Mouse (Mus musculus): ENCODE results near the gene Snx30.

Gene Snx30

DNA sequence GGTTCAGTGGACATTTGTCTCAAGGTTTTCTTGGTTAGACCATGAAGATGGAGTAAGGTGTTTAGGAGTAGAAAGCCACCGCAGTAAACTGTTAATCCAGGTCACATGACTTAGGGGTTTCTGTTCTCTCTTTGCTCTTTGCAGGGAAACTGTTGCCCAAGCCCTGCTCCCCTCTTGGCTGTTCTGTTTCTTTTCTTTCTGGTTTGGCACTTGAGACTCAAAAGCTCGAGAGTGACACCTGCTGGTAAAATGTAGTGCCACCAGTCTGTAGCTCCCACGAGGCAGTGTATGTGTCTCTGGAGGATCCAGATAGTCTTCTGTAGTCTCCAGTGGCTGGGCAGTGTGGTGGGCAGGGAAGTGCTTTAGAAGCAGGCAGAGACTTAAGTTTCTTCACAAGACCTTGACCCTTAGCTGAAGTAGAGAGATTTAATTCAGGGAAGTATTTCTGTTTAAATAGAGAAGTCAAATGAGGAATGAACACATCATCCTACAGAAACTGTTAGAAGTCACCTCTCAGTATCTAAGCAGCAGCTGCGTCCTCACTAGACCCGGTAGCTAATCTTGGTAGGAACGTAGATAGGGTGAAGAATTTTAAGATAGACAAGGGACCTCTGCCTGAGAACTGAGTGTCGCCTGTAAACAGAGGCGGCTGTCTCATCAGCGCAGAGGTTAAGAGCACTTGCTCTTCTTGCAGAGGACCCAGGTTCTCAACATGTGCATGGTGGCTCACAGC lies 65.4 kb downstream of the Snx30 start:
- peak; percentile 91 for DNase-seq (ENCODE audit: low spot score in 2 of 2)

DNA sequence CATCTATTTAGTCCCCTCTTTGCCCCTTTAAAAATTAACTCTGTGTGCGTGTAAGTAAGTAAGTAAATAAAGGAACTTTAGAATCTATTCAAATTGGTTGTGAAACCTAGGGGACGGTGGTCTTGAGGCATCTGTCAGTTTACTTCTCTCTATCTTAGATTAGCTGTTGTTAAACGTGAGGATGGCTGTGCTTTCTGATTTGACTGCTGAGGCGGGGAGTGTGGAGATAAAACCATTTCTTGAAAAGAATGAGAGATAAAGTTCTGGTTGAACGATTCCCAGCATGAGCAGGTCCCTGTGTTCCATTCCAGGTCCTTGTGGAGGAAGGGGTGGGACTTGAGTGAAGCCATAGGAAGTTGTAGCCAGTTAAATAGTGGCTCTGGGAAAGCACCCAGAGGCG lies 67.6 kb downstream of the Snx30 start:
- no peak for DNase-seq (ENCODE audit: low spot score in 2 of 2)

DNA sequence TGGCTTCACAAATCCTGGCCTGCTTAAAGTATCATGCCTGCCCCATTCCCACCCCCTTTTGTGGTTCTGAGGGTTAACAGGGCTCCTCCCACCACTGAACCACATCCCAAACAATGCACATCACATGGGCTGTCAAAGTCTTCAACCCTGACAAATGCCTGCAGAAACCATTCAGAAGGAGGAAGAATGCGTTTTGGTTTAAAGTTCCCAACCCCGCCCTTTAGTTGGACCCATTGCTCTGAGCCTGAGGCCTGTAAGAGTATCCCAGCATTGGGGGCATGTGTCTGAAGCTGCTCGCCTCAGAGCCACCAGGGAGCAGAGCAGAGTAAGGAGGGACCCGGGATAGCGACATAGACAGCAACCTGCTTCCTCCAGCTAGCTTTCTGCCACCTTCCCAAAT lies 68.2 kb downstream of the Snx30 start:
- no peak for DNase-seq (ENCODE audit: low spot score in 2 of 2)

DNA sequence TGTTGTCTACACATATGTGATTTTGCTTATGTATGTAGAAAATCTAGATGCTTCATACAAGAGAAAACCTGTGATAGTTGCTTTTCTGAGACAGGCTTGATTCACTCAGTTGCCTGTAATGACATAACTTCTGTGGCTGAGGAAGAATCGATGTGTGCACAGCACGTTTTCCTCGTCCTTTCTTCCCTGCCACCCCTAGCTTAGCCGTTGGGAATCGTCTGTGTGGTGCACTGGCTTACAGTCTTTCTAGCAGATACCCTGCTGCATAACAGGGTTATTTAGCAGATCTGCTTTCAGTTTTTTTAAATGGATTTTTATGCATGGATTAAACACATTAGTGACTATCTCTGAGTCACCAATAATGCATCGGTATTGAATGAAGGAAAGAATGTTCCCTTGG lies 70.9 kb downstream of the Snx30 start:
- no peak for DNase-seq (ENCODE audit: low spot score in 2 of 2)

DNA sequence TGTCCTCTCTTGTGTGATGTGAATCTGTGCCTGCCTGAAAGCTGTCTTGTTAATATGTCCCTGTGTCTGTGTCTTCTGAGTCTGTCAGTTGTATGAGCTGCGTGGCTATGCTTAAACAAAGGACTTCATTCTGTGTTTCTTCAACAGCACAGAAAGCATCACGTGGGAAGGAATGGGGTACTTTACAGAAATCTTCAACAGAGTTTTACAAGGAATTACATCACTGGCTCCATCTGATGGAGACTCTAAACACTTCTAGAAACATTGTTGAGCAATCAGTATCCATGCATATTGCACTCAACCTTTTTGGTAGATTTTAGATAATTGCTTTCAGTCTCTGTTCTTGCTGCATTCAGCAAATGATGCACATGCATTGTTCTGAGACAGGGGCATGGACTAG lies 71.4 kb downstream of the Snx30 start:
- DNase-seq (ENCODE audit: low spot score in 2 of 2), result no peak

DNA sequence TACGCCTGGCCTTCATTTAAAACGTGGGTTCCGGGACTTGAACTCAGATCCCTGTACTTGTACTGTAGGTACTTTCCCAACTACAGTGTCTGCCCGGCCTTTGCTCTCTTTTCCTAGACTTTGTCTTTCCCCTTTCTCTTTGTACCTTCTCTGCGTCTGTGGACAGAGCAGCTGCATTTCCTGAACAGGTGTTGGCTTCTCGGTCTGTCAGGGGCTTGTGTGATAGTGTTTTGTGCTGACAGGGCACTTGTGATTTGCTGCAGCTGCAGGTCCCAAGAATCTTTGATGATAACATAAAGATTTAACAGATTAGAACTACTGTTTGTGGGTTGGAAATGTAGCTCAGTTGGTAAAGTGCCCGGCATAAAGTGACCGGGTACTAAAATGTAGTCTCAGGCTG lies 73.0 kb downstream of the Snx30 start:
- DNase-seq (ENCODE audit: low spot score in 2 of 2), result no peak

DNA sequence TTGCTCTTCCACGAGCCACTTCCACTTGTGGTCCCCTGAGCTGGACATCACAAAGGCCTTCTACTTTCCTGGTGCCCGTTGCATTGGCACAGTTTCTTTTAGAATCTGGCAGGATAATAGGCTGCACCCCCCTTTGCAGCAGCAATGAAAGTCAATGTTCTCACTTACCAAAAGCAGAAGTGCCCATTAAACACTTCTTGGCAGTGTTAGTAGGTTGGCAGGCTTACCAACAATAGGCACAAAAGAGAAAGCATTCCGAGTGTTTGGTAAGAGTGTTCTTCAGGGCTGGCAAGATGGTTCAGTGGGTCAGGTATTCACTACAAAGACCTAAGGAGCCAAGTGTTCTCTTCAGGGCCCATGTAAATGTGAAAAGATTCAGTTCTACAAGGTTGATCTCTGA lies 73.8 kb downstream of the Snx30 start:
- DNase-seq (ENCODE audit: low spot score in 2 of 2), result no peak

DNA sequence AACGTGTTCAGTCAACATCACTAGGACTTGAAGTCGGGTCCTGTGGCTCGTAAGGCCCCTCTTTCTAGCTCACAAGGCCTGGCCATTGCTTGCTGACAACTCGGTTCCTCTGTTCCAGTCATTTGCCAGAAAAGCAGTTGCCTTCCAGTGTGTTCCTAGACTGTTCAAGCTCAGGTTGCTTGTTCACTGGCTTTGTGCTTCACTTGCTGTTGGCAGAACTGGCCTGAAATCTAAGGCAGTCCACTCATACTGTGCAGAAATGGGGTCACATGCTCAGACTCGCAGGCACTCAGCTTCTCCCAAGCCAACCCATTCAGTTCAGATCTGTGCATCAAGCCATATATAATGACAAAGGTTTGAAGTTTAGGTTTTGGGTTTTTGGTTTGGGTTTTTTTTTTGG lies 75.1 kb downstream of the Snx30 start:
- no peak for DNase-seq (ENCODE audit: low spot score in 2 of 2)

DNA sequence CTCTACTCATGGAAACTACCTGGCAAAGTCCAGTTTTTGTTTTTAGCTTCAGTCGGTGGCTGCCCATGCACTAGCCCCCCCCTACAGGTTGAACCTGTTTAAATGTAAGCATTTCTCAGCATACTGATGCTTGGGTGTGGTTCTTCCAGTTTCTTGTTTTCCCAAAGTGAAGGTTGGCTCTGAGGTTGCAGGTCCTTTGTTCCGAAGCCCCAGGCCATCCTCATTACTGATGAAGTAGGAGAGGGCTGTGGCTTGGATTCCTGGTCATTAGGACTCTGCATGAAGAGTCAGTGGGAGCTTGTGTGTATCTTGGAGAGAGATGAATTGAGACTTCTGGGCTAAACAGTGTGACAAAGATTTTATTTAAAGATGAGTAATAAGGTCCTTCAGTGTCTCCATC lies 75.6 kb downstream of the Snx30 start:
- DNase-seq (ENCODE audit: low spot score in 2 of 2), result no peak

DNA sequence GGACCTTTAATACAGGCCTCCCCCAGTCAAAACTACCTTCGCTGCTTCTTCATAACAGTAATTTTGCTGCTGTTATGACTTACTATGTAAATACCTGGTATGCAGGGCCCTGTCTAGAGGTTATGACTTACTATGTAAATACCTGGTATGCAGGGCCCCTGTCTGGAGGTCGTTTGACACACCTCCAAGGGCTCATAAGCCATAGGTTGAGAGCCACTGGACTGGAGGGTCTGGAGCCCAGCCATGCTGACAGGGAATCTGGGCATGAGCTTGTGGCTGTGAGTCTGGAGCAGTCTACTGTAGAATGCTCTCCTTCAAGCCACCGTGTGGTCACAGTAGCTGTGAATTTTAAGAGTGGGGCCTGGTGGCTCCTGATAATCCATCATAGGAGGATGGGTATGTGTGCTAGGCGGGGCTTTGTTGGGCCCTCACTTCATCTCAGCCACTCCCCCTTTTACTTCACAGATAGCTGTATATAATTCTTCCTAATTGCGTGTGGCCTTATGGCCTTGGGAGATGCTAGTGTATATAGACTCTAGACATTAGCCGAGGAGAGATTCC lies 78.6 kb downstream of the Snx30 start:
- no peak for DNase-seq (ENCODE audit: low spot score in 2 of 2)

DNA sequence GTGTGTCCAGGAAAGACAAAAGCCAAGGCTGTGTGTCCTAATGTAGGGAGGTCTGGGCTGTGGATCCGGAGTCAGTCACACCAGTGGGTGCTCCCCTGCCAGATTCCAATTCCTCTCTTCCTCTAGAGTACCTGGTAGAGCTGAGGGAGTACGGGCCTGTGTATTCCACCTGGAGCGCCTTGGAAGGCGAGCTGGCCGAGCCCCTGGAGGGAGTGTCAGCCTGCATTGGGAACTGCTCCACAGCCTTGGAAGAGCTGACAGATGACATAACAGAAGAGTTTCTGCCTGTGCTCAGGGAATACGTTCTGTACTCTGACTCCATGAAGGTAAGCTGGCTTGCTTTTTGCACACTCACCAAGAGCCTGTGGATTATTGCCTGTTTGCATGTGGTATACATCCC lies 80.6 kb downstream of the Snx30 start:
- no peak for DNase-seq (ENCODE audit: low spot score in 2 of 2)

DNA sequence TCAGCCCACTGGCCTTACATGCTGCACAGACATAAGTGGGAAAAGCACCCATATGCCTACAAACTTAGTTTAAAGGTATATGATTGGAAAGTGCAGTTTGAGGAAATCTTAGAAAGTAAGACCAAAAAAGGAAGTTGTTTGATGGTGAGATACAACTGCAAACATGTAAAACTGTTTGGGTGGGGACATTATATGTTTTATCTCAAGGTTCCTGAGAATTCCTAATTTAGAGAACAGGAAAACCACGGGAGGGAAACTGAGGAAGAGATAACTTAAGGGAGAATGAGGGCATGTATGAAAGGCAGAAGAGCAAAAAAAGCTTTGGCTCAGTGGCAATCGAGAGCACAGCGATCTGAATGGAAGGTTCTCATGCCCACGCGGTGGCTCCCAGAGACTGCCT lies 81.4 kb downstream of the Snx30 start:
- no peak for DNase-seq (ENCODE audit: low spot score in 2 of 2)

DNA sequence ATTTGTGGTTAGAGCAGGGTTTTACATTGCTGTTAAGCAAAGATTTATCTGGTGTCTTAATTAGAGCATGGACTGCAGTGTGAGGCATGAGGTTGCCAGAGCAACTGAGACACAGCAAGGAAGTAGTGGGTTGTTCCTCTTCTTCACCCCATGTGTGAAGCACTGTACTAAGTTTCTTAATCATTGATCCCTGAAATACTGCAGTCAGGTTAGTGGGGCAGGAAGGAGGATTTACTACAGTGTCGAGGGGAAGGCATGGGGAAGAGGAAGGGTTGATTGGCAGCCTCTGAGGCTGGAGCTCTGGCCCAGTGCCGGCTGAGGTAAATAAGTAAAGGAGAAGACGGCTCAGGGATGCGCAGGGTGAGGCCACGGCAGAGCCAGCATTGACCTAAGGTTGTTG lies 82.4 kb downstream of the Snx30 start:
- DNase-seq (ENCODE audit: low spot score in 2 of 2), result no peak

DNA sequence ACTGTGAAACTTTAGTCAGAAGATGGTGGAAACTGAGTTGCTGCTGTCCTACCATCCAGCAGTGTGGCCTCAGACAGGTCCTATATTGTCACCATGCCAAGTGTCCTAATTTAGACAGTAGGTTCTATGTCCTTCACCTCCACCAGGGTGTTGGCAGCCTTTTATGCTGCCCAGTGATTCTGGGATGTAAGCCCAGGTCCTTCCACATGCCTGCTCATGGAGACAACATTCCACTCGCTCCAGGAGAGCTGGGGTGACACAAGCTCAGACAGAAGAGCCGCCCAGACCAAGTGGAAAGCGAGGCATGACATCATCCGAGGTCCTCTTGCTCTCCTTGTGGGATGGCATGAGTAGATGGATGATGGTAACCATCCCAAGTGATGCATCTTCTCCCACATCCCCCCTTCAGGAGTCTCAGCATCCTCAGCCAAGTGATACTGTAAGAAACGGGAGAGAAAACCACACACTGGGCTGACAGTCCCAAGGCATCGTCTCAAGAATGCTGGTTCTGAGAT lies 84.5 kb downstream of the Snx30 start:
- no peak for DNase-seq (ENCODE audit: low spot score in 2 of 2)

DNA sequence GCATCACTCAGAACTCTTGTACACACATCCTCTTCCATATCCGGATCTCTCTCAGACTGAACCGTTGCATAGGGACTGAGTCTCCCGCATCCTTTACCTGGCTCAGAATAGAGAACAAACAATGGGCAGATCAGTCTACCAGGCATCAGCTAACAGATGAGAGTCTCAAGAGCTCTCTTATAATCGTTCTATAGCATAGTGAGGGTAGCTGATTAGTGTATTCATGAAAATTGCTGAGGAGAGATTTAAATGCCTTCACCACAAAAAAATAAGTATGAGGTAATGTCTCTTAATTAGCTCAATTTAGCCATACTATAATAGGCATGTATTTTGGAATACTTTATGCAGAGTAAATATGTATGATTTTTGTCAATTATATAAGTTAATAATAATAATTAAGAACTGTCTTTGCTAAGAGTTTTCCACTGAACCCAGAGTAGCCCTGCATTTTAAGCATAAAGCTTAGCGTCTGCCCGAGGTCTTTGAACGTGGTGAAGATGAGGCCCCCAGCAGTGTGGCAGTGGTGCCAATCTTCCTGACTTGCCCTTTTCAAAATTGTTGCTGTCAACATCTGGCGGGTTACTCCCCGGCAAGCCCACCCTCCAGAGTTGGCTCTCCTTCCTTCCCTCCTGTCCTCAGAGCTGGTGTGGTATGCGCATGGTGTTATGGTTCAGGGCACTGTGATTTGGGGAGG lies 86.2 kb downstream of the Snx30 start:
- no peak for DNase-seq (ENCODE audit: low spot score in 2 of 2)

DNA sequence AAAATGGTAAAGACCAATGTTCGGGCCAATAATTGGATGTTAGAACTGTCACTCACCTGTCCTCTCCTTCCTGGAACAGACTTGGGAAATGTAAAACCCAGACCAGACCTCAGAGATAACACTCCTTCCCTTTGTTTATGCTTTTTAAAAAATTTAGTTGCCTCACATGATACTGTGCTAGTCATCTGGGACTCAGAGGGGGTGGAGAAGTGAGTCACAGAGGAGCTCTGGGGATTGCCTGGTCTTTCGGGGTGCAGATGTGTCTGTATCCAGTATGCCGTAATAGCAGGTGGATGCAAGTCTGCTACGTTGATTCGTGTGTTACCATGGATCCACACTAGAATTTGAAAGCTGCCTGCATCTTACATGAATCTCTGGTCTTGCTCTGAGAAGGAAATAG lies 87.1 kb downstream of the Snx30 start:
- no peak for DNase-seq (ENCODE audit: low spot score in 2 of 2)

DNA sequence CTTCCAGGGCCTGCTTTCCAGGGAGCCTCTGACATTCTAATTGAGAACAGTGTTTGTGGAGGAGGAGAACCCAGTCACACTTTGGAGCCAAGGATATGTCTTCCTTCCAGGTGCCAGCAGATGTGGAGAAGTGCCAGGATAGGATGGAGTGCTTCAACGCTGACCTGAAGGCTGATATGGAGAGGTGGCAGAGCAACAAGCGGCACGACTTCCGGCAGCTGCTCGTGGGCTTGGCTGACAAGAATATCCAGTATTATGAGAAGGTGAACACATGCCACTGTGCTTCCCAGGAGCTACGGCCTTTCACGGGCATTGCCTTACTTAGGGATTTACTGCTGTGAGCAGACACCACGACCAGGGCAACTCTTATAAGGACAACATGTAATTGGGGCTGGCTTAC lies 88.8 kb downstream of the Snx30 start:
- DNase-seq (ENCODE audit: low spot score in 2 of 2), result no peak

DNA sequence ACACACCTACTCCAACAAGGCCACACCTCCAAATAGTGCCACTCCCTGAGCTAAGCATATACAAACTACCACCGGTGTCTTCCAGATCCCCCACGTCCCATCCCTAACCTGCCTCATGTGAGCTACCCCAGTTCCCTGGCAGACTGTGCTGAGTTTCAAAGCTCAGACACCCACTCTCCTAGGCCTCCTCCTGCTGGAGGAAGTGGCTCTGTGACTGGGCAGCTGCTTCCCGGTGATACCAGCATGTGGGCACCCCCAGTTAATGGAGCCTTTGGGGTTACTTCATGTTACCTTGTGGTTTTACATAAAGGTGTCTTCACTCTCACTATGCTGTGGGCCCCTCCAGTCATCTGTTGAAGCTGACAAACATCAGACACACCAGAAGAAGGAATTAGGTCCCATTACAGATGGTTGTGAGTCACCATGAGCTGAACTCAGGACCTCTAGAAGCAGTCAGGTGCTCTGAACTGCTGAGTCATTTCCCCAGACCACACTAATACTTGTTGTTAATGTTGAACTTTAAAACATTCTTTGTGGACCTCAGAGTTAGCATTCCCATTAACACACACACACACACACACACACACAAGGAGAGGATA lies 89.4 kb downstream of the Snx30 start:
- DNase-seq (ENCODE audit: low spot score in 2 of 2), result no peak

DNA sequence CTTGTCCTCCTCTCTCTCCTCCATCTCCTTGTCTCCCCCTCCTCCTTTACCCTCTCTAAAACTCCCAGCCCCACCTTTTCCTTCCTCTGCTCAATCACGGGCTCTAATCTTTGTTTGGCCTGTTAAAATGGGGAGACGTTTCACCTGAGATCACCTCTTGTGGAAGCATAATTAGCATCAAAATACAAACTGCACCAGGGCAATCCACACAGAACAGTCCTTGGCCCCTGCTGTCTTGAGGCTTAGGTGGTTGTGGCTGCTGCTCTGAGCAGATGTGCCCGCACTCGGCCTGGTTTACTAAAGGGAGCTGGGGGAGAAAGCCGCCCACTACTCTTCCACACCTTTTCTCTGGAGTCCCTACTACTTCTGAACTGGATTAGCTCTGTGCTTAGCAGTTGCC lies 90.4 kb downstream of the Snx30 start:
- DNase-seq (ENCODE audit: low spot score in 2 of 2), result no peak

DNA sequence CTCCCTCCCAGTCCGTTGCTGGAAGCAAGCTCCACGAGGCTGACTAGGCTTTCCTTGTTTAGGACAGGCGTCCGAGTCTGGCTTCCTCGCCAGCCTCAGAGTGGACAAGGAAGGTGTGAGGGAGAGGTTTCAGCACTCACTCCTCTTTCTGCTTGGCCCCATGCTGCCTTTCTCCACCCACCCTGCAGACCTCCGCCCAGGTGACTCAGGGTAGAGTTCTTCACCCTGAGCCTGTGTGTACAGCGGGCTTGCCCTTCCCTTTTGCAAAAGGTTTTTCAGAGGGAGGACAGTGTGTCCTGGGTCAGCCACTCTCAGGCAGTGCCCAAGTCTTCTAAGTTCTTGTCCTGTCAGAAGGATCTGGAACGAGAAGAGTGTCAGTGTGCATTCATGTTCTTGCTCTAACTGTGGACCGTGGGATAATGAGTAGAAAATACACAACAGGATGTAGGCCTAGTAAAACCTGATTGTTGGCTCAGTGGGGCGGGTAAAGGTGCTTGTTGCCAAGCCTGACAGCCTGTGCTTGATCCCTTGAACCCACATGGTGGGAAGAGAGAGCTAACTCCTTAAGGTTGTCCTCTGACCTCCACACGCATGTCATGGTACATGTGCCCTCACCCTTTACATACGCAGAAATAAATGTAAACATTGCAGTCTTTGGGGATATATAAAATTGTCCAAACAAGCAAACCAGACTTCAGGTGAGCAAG lies 92.3 kb downstream of the Snx30 start:
- DNase-seq (ENCODE audit: low spot score in 2 of 2), result no peak

DNA sequence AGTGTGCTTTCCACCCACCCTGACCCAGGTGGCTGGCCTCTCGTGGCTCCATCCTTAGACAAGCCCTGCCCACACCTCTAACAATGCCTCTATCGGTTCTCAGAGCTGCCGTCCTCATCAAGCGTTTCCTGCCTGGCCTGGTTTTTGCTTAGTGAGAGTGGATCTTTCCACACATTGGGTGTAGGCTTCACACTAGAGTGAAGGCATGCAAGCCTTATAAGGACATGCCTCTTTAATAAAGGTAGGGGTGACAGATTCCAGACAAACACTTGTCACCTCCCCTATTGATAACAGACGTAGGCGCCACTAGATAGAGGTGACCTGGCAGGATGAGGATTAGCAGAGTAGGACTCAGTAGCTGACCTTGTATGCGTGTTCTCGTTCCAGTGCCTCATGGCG lies 92.9 kb downstream of the Snx30 start:
- no peak for DNase-seq (ENCODE audit: low spot score in 2 of 2)

DNA sequence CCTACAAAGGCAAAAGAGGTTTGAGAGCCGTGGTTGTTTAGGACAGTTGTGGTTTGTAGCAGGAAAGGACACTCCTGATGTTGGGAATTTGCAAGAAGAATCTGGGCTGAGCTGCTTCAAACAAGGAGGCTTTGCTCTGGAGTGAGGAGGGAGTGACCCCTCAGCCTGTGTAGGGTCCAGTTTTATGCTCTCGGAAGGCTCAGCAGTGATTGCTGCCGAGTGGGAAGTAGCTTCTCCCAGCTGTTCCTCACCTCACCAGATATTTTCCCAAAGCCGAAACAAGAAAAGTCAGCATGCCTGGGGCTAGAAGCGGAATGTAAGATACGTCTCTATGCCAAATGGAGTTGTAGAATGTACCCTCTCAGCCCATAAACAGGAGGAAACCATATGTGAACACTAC lies 96.2 kb downstream of the Snx30 start:
- no peak for DNase-seq (ENCODE audit: low spot score in 2 of 2)
